Mouse (Mus musculus) E14TG2a.4 (cell line): Measurements from ENCODE around the gene Gm49711.

Experiments
- CTCF ChIP-seq: conservative IDR thresholded peaks from 2 replicates; pipeline ENCODE4 v1.5.1; 2014; ENCODE audit warnings: low read length
- NANOG ChIP-seq: IDR thresholded peaks from 2 replicates; pipeline ENCODE4 v1.6.1; 2014; ENCODE audit warnings: borderline replicate concordance, low read length, mixed read lengths
- POU5F1 ChIP-seq: IDR thresholded peaks from 2 replicates; pipeline ENCODE4 v1.6.1; 2014; ENCODE audit warnings: low read length, borderline replicate concordance

DNA sequence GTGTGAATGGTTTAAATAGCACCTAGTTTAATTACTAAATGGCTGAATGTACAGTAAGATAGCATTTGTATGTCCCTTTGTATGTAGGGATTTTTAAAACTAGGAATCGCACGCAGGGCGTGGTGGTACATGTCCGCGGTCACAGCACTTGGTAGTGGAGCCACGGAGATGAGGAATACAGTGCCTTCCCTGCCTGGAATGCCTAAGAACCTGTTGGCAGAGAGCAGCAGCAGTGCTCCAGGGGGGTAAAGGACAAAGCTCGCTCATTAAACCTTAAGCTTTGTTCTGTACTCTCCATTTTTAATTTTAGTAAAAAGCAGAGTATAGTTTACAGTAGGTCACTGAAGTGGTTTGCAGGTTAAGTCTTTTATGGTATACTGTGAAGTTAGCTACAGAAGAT lies 3.5 kb downstream of the Gm49711 start:
- TF ChIP-seq CTCF (no peak), POU5F1 (no peak), NANOG (no peak)
